Mouse (Mus musculus) heart, postnatal 14 days (tissue): ENCODE data around the gene Myo1a. TPM values are rescaled to one million over a fixed set of nuclear protein-coding genes. Genes with fewer than 3 reads are reported as not detected.

Experiments used
- DNase-seq, 2 experiments: peaks; one replicate each; pipeline ENCODE4 v3.0.0; 2021 to 2022
- intact Hi-C: fragments of 180-260 bp; cut with DNase I; formaldehyde crosslinking; loops from one replicate; pipeline ENCODE4 v1.15.1; 2025
- total RNA-seq, 2 experiments: library from RNA; stranded (reverse); gene quantifications; 2 replicates each; pipeline ENCODE4 v1.2.3; 2021

Myo1a gene
- total RNA-seq, 2 experiments from 2014 or later, result 0.15 TPM; not detected in 1

- intact Hi-C loops, result no loop called here
- peak; percentile 19 to 37 for DNase-seq
Measured at GRCm38 (mm10) chr10:127721671-127722418, 16.9 kb downstream of the Myo1a start.

GRCm38 (mm10) chr10:127724178-127724577 lies 19.2 kb downstream of the Myo1a start, which contains the start of gene Tac2:
Tac2 (plus strand) TSS chr10:127724478.
- intact Hi-C loops, result no loop called here
- DNase-seq, result no peak

- intact Hi-C loops, result no loop called here
- no peak for DNase-seq
Measured at GRCm38 (mm10) chr10:127725136-127725535, 20.2 kb downstream of the Myo1a start.

- no peak for DNase-seq
- intact Hi-C loops, result no loop called here
Measured at GRCm38 (mm10) chr10:127728437-127728836, 23.5 kb downstream of the Myo1a start.

- no peak for DNase-seq
- intact Hi-C loops, result no loop called here
Measured at GRCm38 (mm10) chr10:127730285-127730932, 25.4 kb downstream of the Myo1a start.

GRCm38 (mm10) chr10:127730933-127731310 lies 26.0 kb downstream of the Myo1a start:
- intact Hi-C loops, result no loop called here

GRCm38 (mm10) chr10:127731397-127731796 lies 26.4 kb downstream of the Myo1a start:
- DNase-seq, result no peak
- intact Hi-C loops, result no loop called here

More at GRCm38 (mm10) chr10:127730933-127731310, 26.0 kb downstream of the Myo1a start:
- no peak for DNase-seq

- intact Hi-C loops, result loop anchor here (1.0 kb wide), 1 partner anchor 93 kb away; no protein-coding TSS in a partner anchor
- peak in 1 of 2 experiments; percentile 29 for DNase-seq
Measured at GRCm38 (mm10) chr10:127734434-127734833, 29.5 kb downstream of the Myo1a start.

- DNase-seq, result no peak
- intact Hi-C loops, result loop anchor here (2.0 to 5.0 kb wide), 4 partner anchors 41 to 271 kb away; partner anchors contain the start of gene Hsd17b6
Measured at GRCm38 (mm10) chr10:127736266-127736665, 31.3 kb downstream of the Myo1a start.

GRCm38 (mm10) chr10:127736916-127737315 lies 31.9 kb downstream of the Myo1a start:
- intact Hi-C loops, result loop anchor here (1.0 to 5.0 kb wide), 5 partner anchors 42 to 270 kb away; partner anchors contain the start of genes Hsd17b6 and Stat6
- DNase-seq, result no peak

- no peak for DNase-seq
- intact Hi-C loops, result loop anchor here (1.0 to 5.0 kb wide), 5 partner anchors 43 to 270 kb away; partner anchors contain the start of genes Hsd17b6 and Stat6
Measured at GRCm38 (mm10) chr10:127737552-127737951, 32.6 kb downstream of the Myo1a start.

- intact Hi-C loops, result loop anchor here (1.0 to 5.0 kb wide), 4 partner anchors 61 to 269 kb away; partner anchors contain the start of gene Hsd17b6
- DNase-seq, result peak; percentile 58 to 68
Measured at GRCm38 (mm10) chr10:127738151-127738882, 33.3 kb downstream of the Myo1a start.

- peak; percentile 92 to 94 for DNase-seq
- intact Hi-C loops, result loop anchor here (5.0 kb wide), 3 partner anchors 62 to 268 kb away; partner anchors contain the start of gene Hsd17b6
Measured at GRCm38 (mm10) chr10:127739083-127739660, 34.2 kb downstream of the Myo1a start, which contains the start of gene Zbtb39. Zbtb39 (plus strand) TSS chr10:127739538.

- no peak for DNase-seq
- intact Hi-C loops, result loop anchor here (5.0 kb wide), 3 partner anchors 62 to 268 kb away; partner anchors contain the start of gene Hsd17b6
Measured at GRCm38 (mm10) chr10:127739661-127740161, 34.7 kb downstream of the Myo1a start.

- intact Hi-C loops, result no loop called here
Measured at GRCm38 (mm10) chr10:127744661-127745060, 39.7 kb downstream of the Myo1a start.

GRCm38 (mm10) chr10:127745886-127746285 lies 40.9 kb downstream of the Myo1a start:
- no peak for DNase-seq
- intact Hi-C loops, result no loop called here

More at GRCm38 (mm10) chr10:127744661-127745060, 39.7 kb downstream of the Myo1a start:
- DNase-seq, result peak; percentile 65 to 66

- DNase-seq, result no peak
- intact Hi-C loops, result no loop called here
Measured at GRCm38 (mm10) chr10:127747254-127747653, 42.3 kb downstream of the Myo1a start.

GRCm38 (mm10) chr10:127748847-127749612 lies 44.1 kb downstream of the Myo1a start:
- peak; percentile 43 to 52 for DNase-seq
- intact Hi-C loops, result no loop called here
